In genomic region chr9:70024648-70025047, GRCm38 (mm10) we compare ENCODE assay signal across 17 mouse cellular contexts. TPM values are rescaled to one million over a fixed set of nuclear protein-coding genes. Genes with fewer than 3 reads are reported as not detected.
"Had no signal": no experiment of that assay in that cellular context is flagged by ENCODE, and none has a peak within 500 bp of the region (broad histone marks: within the 10 kb centered on the region; RNA-seq: fewer than 3 reads in every experiment).

No protein-coding gene starts in this region.

- H3K27me3 ChIP-seq: midbrain, embryonic 15.5 days; neural tube, embryonic 13.5 days had no signal

- H3K4me3 ChIP-seq: limb, embryonic 10.5 days; liver, embryonic 15.5 days; megakaryocyte, embryonic 14.5 days; midbrain, embryonic 15.5 days; neural tube, embryonic 13.5 days had no signal

- H3K4me1 ChIP-seq: limb, embryonic 10.5 days; midbrain, embryonic 15.5 days; neural tube, embryonic 13.5 days had no signal

- H3K9ac ChIP-seq: liver, embryonic 15.5 days; midbrain, embryonic 15.5 days; neural tube, embryonic 13.5 days had no signal

- ATAC-seq: midbrain, embryonic 15.5 days had no signal

- H3K9me3 ChIP-seq: limb, embryonic 10.5 days; liver, embryonic 15.5 days; megakaryocyte, embryonic 14.5 days; midbrain, embryonic 15.5 days; neural tube, embryonic 13.5 days had no signal

- H3K27ac ChIP-seq: limb, embryonic 10.5 days; liver, embryonic 15.5 days; midbrain, embryonic 15.5 days; neural tube, embryonic 13.5 days had no signal

- DNase-seq: kidney, postnatal 10 days; kidney, postnatal 4 days; lung, adult 2 months; thymus, adult 2 months; thymus, postnatal 36 days had no signal

RNA-seq across cellular contexts. Expression of gene Gcnt3, which starts 13.2 kb away (rescaled TPM):
- total RNA-seq: layer of hippocampus, adult 8-10 months; layer of hippocampus, postnatal 14 days; left cerebral cortex, adult 18-20 months; left cerebral cortex, postnatal 14 days had no signal
- polyA plus RNA-seq: limb, embryonic 10.5 days; liver, embryonic 11.5 days; liver, embryonic 15.5 days; lung, adult 2 months; lung, postnatal 0 days; midbrain, embryonic 11.5 days; midbrain, embryonic 15.5 days; neural tube, embryonic 13.5 days; thymus, adult 2 months had no signal
